Mouse (Mus musculus): ENCODE data around the gene Dpep3. TPM values are rescaled to one million over a fixed set of nuclear protein-coding genes. Genes with fewer than 3 reads are reported as not detected.

Gene Dpep3
- total RNA-seq, 2 experiments from 2014 or later = not detected

DNA sequence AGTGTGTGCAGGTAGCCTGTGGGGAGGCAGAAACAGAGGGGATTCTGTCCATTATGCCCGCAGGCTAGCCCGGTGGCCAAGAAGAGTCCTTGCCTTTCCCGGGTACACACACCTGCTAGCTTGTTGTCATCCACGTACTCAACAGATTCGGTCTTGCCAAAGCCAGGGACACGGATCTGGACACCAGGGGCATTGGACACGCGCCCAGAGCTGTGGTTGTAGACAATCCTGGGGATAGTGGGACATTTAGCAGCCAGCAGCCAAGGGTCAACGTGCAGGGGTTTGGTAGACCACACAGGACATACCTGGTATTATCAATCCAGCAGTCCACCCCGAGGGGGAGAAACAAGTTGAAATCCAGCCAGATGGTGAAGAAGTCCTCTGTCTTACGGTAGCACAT lies 37.2 kb downstream of the Dpep3 start:
- intact Hi-C loops (cut with DNase I) = no loop called here
- DNase-seq (ENCODE audit: low spot score in 2 of 2) = no peak

DNA sequence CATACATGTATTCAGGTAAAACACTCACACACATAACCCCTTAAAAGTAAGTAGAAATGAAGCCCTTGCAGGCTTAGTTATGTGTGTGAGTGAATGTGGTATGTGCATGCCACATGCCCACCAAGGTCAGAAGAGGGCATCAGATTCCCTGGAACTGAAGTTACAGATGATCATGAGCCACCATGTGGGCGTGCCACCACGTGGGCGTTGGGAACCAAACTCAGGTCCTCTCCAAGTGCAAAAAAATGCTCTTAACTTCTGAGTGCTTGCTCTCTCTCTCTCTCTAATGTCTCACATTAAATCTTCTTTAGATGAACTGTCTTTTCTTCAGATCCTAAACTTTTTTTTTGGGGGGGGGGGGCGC lies 40.9 kb downstream of the Dpep3 start, which contains the start of gene Psmb10:
Psmb10 (minus strand) TSS at position 139 of the 364 bp plus-strand sequence.
- intact Hi-C loops (cut with DNase I) = no loop called here
- DNase-seq (ENCODE audit: low spot score in 2 of 2) = peak in 1 of 2 experiments; percentile 45

DNA sequence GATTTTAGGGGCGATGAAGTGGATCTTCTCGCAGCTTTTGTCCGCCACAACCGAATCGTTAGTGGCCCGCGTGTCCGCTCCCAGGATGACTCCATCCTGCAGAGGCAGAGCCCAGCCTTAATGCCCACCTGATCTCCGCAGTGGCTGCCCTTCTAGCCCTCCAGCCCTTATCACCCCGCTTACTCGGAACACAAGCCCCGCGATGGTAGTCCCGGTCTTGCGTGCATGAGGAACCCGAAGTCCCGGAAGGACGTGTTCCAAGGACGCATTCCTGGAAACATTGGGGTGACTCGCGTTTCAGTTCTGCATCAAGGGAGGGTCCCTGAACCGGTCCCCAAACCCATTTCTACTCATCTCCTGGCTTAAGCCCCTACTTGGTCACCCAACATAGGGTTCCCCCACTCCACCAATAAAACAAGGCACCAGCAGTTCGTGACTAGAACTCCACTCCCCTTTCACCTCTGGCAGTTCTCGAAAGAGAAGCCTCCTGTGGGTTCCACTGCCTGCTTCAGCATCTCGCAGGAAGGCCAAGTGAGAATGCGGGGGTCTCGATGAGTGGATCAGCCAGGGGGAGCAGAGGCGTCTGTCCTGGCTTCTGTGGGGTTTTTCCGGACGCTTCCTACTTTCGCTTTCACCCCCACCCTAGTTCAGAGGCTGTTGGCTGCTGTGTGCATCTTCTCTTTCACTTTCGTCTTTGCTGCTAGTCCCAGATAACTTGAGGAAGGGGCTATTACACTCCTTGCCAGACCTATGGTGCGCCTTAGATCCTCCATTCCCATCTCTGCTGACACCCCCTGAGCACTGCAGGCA lies 41.5 kb downstream of the Dpep3 start:
- intact Hi-C loops (cut with DNase I) = no loop called here
- peak; percentile 55 to 60 for DNase-seq (ENCODE audit: low spot score in 2 of 2)

DNA sequence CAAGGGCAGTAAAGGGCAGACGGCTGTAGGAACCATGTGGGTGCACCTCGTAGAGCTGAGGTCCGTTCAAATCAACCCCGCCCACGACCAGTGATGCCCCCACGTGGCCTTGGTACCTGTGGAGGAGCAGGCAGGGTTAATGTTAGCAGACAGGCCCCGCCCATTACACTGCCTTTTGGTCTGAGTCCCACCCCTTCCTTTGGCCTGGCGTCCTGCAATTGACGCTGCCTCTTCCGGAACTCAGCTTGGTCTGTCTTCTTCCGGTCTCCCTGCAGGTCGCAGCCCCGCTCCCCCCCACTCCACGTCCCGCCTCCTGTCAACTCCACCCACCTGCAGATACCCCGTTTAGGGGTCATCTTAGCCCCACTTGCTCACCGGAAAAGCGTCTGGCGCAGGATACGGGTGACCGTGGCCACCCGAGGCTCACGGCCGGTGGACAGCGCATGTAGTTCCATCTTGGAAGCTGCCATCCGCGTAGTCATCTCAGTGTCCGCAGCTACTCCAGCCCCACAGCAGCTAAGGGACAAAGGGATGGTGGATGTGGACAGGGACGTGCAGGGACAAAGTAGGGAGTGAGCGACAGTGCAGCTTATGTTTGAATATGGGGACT lies 42.3 kb downstream of the Dpep3 start:
- intact Hi-C loops (cut with DNase I) = no loop called here
- DNase-seq (ENCODE audit: low spot score in 2 of 2) = peak; percentile 84 to 94

DNA sequence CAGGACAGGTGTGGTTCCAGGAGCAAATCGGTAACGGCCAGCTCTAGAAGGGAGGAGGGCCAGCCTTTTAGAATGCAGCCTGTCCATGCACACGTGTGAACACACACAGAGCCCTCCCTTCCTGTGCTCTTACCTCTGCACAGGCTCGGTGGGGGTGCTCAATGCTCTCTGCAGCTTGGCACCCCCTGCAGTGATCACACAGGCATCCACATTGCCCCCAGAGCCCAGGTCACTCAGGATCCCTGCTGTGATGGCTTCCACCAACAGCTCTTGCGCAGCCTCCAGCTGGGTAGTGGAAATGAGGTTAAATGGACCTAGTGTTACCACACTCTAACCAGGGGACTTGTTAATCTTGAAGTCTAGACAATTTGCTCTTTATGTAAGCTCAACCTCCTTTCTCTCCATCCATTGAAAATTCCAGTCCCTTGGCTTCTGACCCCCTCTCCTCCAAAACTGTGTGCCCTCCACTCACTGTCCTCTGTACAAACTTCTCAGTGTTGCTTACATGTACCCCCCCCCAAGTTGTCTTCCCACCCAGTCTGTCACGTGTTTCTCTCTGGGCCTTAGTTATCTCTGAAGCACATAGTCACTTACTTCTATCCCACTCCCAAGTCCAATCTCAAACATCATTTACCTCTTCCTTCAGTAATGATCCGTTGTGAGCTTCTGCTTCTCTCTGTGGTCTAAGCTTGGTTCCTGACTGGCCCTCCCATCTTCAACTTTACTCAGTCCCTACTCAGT lies 43.2 kb downstream of the Dpep3 start:
- intact Hi-C loops (cut with DNase I) = no loop called here

DNA sequence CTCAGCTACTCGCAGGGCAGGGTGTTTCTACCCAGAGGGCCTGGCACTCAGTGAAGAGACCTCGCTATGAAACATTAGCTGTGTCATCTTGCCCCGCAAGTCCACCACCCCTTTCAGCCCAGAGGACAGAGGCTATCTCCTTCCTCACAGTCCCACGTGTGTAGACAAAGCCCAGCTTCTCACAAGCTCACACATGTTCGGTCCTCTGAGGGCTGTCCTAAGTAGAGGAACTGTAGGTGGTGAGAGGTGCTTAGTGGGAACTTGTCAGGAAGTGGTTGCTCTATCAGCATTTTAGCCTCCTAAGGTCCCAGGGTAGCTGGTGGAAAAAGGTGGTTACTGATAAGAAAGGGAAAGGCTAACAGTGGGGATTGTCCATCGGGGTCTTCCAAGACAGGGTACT lies 44.1 kb downstream of the Dpep3 start:
- DNase-seq (ENCODE audit: low spot score in 2 of 2) = no peak
- intact Hi-C loops (cut with DNase I) = no loop called here

More for the DNA sequence above, 43.2 kb downstream of the Dpep3 start:
- no peak for DNase-seq (ENCODE audit: low spot score in 2 of 2)

DNA sequence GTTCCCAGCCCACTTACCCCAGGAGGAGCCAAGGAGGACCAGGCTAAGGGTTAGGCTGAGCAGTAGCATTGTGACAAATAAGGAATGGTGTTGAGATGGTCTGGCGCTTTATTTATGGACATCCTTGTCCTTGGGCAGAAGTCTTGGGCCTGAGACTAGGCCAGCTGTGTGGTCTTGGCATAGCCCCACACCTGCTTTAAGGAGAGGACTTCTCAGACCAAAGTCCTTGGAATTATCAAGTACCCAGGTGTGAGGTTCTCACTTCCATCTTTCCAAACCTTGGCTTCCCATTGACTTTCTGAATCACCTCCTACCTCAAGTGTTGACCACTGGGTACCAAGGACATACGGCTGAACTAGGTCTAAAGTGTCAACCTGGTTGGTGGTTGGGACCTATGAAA lies 45.5 kb downstream of the Dpep3 start, which contains the start of gene Ctrl:
Ctrl (minus strand) TSS at position 101 of the 400 bp plus-strand sequence.
- intact Hi-C loops (cut with DNase I) = loop anchor here (5.0 kb wide), 2 partner anchors 81 to 96 kb away; partner anchors contain the start of gene Cenpt
- no peak for DNase-seq (ENCODE audit: low spot score in 2 of 2)

DNA sequence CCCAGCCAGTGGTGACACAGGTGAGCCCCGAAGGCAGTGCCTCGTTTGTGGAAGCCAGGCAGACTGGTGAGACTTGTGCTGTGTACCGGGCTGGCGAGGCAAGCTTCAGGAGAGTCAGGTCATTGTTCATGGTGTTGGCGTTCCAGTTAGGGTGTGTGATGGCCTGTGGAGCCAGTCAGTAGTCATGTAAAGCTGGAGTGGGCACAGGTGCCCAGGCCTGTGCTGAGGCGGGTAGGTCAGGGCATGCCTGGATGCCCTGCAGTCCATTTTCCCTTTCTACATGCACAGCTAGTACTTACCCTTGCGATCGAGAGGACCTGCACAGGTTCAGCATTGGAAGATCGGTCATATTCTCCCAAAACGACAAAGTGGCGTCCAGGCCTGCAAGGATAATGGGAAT lies 46.7 kb downstream of the Dpep3 start:
- intact Hi-C loops (cut with DNase I) = loop anchor here (5.0 kb wide), 2 partner anchors 80 to 95 kb away; partner anchors contain the start of gene Cenpt

DNA sequence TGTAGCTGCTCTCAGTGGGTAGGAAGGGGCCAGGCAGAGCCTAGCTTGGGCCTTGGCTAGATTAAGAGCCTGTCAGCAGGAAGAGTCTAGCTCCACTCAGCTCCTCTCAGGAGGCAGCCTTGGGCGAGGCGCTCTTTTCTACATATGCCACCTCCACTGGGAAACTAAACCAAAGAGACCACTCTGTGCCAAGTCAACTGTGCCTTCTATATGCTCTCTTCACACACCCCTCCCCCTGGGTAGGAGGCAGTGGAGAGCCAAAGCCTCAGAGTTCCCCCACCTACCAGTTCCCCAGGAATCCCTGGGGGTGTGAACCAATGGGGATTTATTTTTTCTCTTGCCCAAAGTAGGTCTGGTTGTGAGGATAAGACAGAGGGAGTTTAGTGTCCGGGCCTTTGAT lies 48.0 kb downstream of the Dpep3 start:
- peak in 1 of 2 experiments; percentile 92 for DNase-seq (ENCODE audit: low spot score in 2 of 2)
- intact Hi-C loops (cut with DNase I) = loop anchor here (1.0 to 5.0 kb wide), 3 partner anchors 40 to 94 kb away; partner anchors contain the start of gene Cenpt

More for the DNA sequence above, 46.7 kb downstream of the Dpep3 start:
- DNase-seq (ENCODE audit: low spot score in 2 of 2) = no peak

DNA sequence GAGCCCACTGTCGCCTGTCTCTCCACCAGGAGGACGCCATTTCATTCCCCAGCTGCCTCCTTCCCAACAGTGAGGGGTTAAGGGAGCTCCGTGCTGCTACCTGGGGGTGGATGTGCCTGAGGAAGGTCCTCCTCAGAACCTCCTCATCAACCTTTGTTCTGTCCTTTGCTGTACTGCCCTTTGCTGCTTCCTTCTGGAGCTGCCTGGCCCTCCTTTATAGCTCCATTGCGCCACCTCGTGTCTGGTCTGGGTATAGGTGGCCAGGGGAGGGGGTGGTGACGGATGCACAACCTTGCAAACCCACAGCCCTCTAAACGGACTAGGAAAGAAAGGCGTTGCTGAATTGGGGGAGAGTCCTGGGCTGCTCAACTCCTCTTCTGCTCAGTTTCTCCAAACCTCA lies 48.6 kb downstream of the Dpep3 start:
- peak; percentile 76 to 82 for DNase-seq (ENCODE audit: low spot score in 2 of 2)
- intact Hi-C loops (cut with DNase I) = loop anchor here (1.0 to 5.0 kb wide), 4 partner anchors 39 to 215 kb away; partner anchors contain the start of gene Cenpt

DNA sequence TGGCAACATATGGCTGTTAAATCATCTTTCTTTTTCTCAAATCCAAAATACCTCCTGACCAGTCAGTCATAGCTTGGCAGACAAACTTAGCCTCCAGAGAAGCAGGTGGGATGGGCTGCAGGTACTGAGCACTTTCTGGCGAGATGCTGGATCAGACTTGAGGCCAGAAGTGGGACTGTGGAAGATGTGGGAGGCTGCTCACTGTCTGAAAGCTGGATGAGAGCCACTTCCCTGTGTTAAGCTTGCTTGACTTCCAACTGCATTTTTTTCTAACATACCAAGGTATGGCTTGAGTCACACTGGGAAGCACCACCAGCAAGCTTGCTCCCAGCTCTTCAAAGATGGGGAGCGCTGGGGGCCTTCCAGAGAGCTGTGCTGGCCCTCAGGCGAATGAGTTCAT lies 54.1 kb downstream of the Dpep3 start:
- intact Hi-C loops (cut with DNase I) = no loop called here
- DNase-seq (ENCODE audit: low spot score in 2 of 2) = peak in 1 of 2 experiments; percentile 85

Small RNA genes lying within 50 kb of the gene (microRNA-seq; reads per million reads assigned to microRNA genes)
- gene Mir7074 = 0 to 0.67 reads per million in 2 experiments

Other genes with a start within 250 kb of the Dpep3 start
- gene Gfod2, start 220.8 kb downstream of the Dpep3 start, total RNA-seq (2021) = 10 to 100 TPM; 22.0 to 25.5 TPM
- 10 to 100 TPM; 24.4 to 25.8 TPM for gene Ranbp10, start 152.1 kb downstream of the Dpep3 start, total RNA-seq (2021)
- not detected for gene Tsnaxip1, start 151.7 kb downstream of the Dpep3 start, total RNA-seq (2021)
- 10 to 100 TPM; 14.0 to 16.6 TPM for gene Cenpt, start 126.2 kb downstream of the Dpep3 start, total RNA-seq (2021)
- gene Thap11, start 124.3 kb downstream of the Dpep3 start, total RNA-seq (2021) = 10 to 100 TPM; 40.0 to 40.4 TPM
- 10 to 100 TPM; 21.8 to 32.1 TPM for gene Nutf2, start 118.8 kb downstream of the Dpep3 start, total RNA-seq (2021)
- gene Edc4, start 98.5 kb downstream of the Dpep3 start, total RNA-seq (2021) = 10 to 100 TPM; 58.1 to 62.9 TPM
- gene Nrn1l, start 85.9 kb downstream of the Dpep3 start, total RNA-seq (2021) = 1 to 10 TPM; 3.1 to 3.2 TPM
- gene Pskh1, start 79.0 kb downstream of the Dpep3 start, total RNA-seq (2021) = 1 to 10 TPM; 8.1 to 8.5 TPM
- under 1 TPM; 0.85 to 0.96 TPM for gene Ctrl, start 45.6 kb downstream of the Dpep3 start, total RNA-seq (2021)
- gene Psmb10, start 41.0 kb downstream of the Dpep3 start, total RNA-seq (2021) = 10 to 100 TPM; 84.9 to 92.0 TPM
- gene Lcat, start 36.0 kb downstream of the Dpep3 start, total RNA-seq (2021) = 10 to 100 TPM; 28.0 to 32.5 TPM
- gene Slc12a4, start 13.3 kb downstream of the Dpep3 start, total RNA-seq (2021) = 10 to 100 TPM; 20.0 to 23.3 TPM
- gene Dus2, start 11.9 kb upstream of the Dpep3 start, total RNA-seq (2021) = 10 to 100 TPM; 16.7 to 18.9 TPM
- gene Dpep2nb, start 26.5 kb upstream of the Dpep3 start, total RNA-seq (2021) = not detected
- gene Ddx28, start 32.5 kb upstream of the Dpep3 start, total RNA-seq (2021) = 10 to 100 TPM; 12.8 to 13.8 TPM
- 10 to 100 TPM in 1 of 2 experiments, 1 to 10 TPM in 1; 9.3 to 12.2 TPM for gene Nfatc3, start 79.4 kb upstream of the Dpep3 start, total RNA-seq (2021)
- gene Esrp2, start 157.5 kb upstream of the Dpep3 start, total RNA-seq (2021) = not detected
- gene Pla2g15, start 171.0 kb upstream of the Dpep3 start, total RNA-seq (2021) = 10 to 100 TPM; 25.4 to 27.5 TPM
- 10 to 100 TPM; 27.6 to 32.4 TPM for gene Slc7a6, start 189.4 kb upstream of the Dpep3 start, total RNA-seq (2021)
- 10 to 100 TPM; 24.2 to 29.5 TPM for gene Slc7a6os, start 231.5 kb upstream of the Dpep3 start, total RNA-seq (2021)
- 10 to 100 TPM; 34.4 to 37.6 TPM for gene Prmt7, start 231.5 kb upstream of the Dpep3 start, total RNA-seq (2021)

All from left cerebral cortex, postnatal 25 days (tissue).